Mouse (Mus musculus): ENCODE measurements around the gene Obsl1. TPM values are rescaled to one million over a fixed set of nuclear protein-coding genes. Genes with fewer than 3 reads are reported as not detected.

Gene Obsl1
- polyA plus RNA-seq, 1 experiment = 23.1 TPM

GRCm38 (mm10) chr1:75490785-75491551 lies 15.3 kb downstream of the Obsl1 start:
- TF ChIP-seq CTCF (IDR thresholded peaks at IDR 0.05; ENCODE audit: borderline replicate concordance, control insufficient read depth, extremely low read depth, insufficient read depth, low read length, poor library complexity) = no peak
- Histone ChIP-seq H3K4me3 (ENCODE audit: control insufficient read depth, insufficient read depth, low read length) (no peak overlapping the region), H3K36me3 (ENCODE audit: control insufficient read depth, insufficient read depth, low read length) (no peaks in the 10 kb centered on the region), H3K4me1 (replicated peaks; ENCODE audit: control insufficient read depth, insufficient read depth, low read length) (peaks cover 6% of the 10 kb centered on the region; the same call in 1 of the 2 replicates), H3K27me3 (ENCODE audit: control insufficient read depth, insufficient read depth, low read length) (peaks cover 12% of the 10 kb centered on the region; the same call in 1 of the 2 replicates), H3K27ac (ENCODE audit: control insufficient read depth, insufficient read depth, low read length) (no peak overlapping the region)
- DNase-seq = no peak
- WGBS = 94% methylated on average over 34 of the region's 34 CpGs

GRCm38 (mm10) chr1:75487405-75488161 lies 18.7 kb downstream of the Obsl1 start:
- Histone ChIP-seq H3K27ac (ENCODE audit: control insufficient read depth, insufficient read depth, low read length) (no peak overlapping the region), H3K4me1 (replicated peaks; ENCODE audit: control insufficient read depth, insufficient read depth, low read length) (peaks cover 6% of the 10 kb centered on the region; the same call in 1 of the 2 replicates), H3K4me3 (ENCODE audit: control insufficient read depth, insufficient read depth, low read length) (peak overlapping the region; percentile 44), H3K36me3 (ENCODE audit: control insufficient read depth, insufficient read depth, low read length) (no peaks in the 10 kb centered on the region), H3K27me3 (ENCODE audit: control insufficient read depth, insufficient read depth, low read length) (peaks cover 12% of the 10 kb centered on the region; the same call in 1 of the 2 replicates)
- 3% methylated on average over 62 of the region's 62 CpGs for WGBS
- peak; percentile 70 for DNase-seq
- TF ChIP-seq CTCF (IDR thresholded peaks at IDR 0.05; ENCODE audit: borderline replicate concordance, control insufficient read depth, extremely low read depth, insufficient read depth, low read length, poor library complexity) (no peak), POLR2A (IDR thresholded peaks at IDR 0.05; ENCODE audit: control insufficient read depth, extremely low read depth, insufficient read depth, low read length, poor library complexity) (no peak)

GRCm38 (mm10) chr1:75487040-75487404 lies 19.2 kb downstream of the Obsl1 start:
- H3K4me1 ChIP-seq (replicated peaks; ENCODE audit: control insufficient read depth, insufficient read depth, low read length) = peaks cover 6% of the 10 kb centered on the region; the same call in 1 of the 2 replicates
- TF ChIP-seq CTCF (IDR thresholded peaks at IDR 0.05; ENCODE audit: borderline replicate concordance, control insufficient read depth, extremely low read depth, insufficient read depth, low read length, poor library complexity) = no peak
- TF ChIP-seq POLR2A (IDR thresholded peaks at IDR 0.05; ENCODE audit: control insufficient read depth, extremely low read depth, insufficient read depth, low read length, poor library complexity) = no peak
- no peak for DNase-seq
- WGBS = 7% methylated on average over 13 of the region's 13 CpGs
- H3K27ac ChIP-seq (ENCODE audit: control insufficient read depth, insufficient read depth, low read length) = no peak overlapping the region
- H3K4me3 ChIP-seq (ENCODE audit: control insufficient read depth, insufficient read depth, low read length) = peak overlapping the region; percentile 44
- peaks cover 12% of the 10 kb centered on the region; the same call in 1 of the 2 replicates for H3K27me3 ChIP-seq (ENCODE audit: control insufficient read depth, insufficient read depth, low read length)
- no peaks in the 10 kb centered on the region for H3K36me3 ChIP-seq (ENCODE audit: control insufficient read depth, insufficient read depth, low read length)

GRCm38 (mm10) chr1:75486561-75486960 lies 19.7 kb downstream of the Obsl1 start:
- Histone ChIP-seq H3K27ac (ENCODE audit: control insufficient read depth, insufficient read depth, low read length) (no peak overlapping the region), H3K36me3 (ENCODE audit: control insufficient read depth, insufficient read depth, low read length) (no peaks in the 10 kb centered on the region), H3K4me1 (replicated peaks; ENCODE audit: control insufficient read depth, insufficient read depth, low read length) (peaks cover 6% of the 10 kb centered on the region; the same call in 1 of the 2 replicates), H3K4me3 (ENCODE audit: control insufficient read depth, insufficient read depth, low read length) (no peak overlapping the region), H3K27me3 (ENCODE audit: control insufficient read depth, insufficient read depth, low read length) (peaks cover 12% of the 10 kb centered on the region; the same call in 1 of the 2 replicates)
- 7% methylated on average over 24 of the region's 24 CpGs for WGBS
- DNase-seq = no peak
- TF ChIP-seq POLR2A (IDR thresholded peaks at IDR 0.05; ENCODE audit: control insufficient read depth, extremely low read depth, insufficient read depth, low read length, poor library complexity) = no peak
- no peak for TF ChIP-seq CTCF (IDR thresholded peaks at IDR 0.05; ENCODE audit: borderline replicate concordance, control insufficient read depth, extremely low read depth, insufficient read depth, low read length, poor library complexity)

- TF ChIP-seq CTCF (IDR thresholded peaks at IDR 0.05; ENCODE audit: borderline replicate concordance, control insufficient read depth, extremely low read depth, insufficient read depth, low read length, poor library complexity) (no peak), POLR2A (IDR thresholded peaks at IDR 0.05; ENCODE audit: control insufficient read depth, extremely low read depth, insufficient read depth, low read length, poor library complexity) (no peak)
- no peak for DNase-seq
- H3K4me3 ChIP-seq (ENCODE audit: control insufficient read depth, insufficient read depth, low read length) = no peak overlapping the region
- H3K27me3 ChIP-seq (ENCODE audit: control insufficient read depth, insufficient read depth, low read length) = no peaks in the 10 kb centered on the region; the same call in 1 of the 2 replicates
- 82% methylated on average over 7 of the region's 7 CpGs for WGBS
- H3K36me3 ChIP-seq (ENCODE audit: control insufficient read depth, insufficient read depth, low read length) = no peaks in the 10 kb centered on the region
- no peak overlapping the region for H3K27ac ChIP-seq (ENCODE audit: control insufficient read depth, insufficient read depth, low read length)
- peaks cover 9% of the 10 kb centered on the region for H3K4me1 ChIP-seq (replicated peaks; ENCODE audit: control insufficient read depth, insufficient read depth, low read length)
Observed at GRCm38 (mm10) chr1:75480735-75481134, 25.5 kb downstream of the Obsl1 start.

- Histone ChIP-seq H3K4me1 (replicated peaks; ENCODE audit: control insufficient read depth, insufficient read depth, low read length) (peaks cover 9% of the 10 kb centered on the region), H3K27me3 (ENCODE audit: control insufficient read depth, insufficient read depth, low read length) (no peaks in the 10 kb centered on the region; the same call in 1 of the 2 replicates), H3K36me3 (ENCODE audit: control insufficient read depth, insufficient read depth, low read length) (no peaks in the 10 kb centered on the region), H3K4me3 (ENCODE audit: control insufficient read depth, insufficient read depth, low read length) (no peak overlapping the region), H3K27ac (ENCODE audit: control insufficient read depth, insufficient read depth, low read length) (no peak overlapping the region)
- no peak for TF ChIP-seq CTCF (IDR thresholded peaks at IDR 0.05; ENCODE audit: borderline replicate concordance, control insufficient read depth, extremely low read depth, insufficient read depth, low read length, poor library complexity)
- TF ChIP-seq POLR2A (IDR thresholded peaks at IDR 0.05; ENCODE audit: control insufficient read depth, extremely low read depth, insufficient read depth, low read length, poor library complexity) = no peak
- WGBS = 23% methylated on average over 13 of the region's 13 CpGs
- no peak for DNase-seq
Observed at GRCm38 (mm10) chr1:75480036-75480435, 26.2 kb downstream of the Obsl1 start.

Data from thymus, adult 2 months (tissue).